Mouse (Mus musculus): ENCODE measurements around the gene Mup19. TPM values are rescaled to one million over a fixed set of nuclear protein-coding genes. Genes with fewer than 3 reads are reported as not detected.
A peak's percentile ranks its signal among the peaks of the same experiment; 100 is the strongest.
"Not testable (repeated sequence)": the region's sequence is repeated elsewhere in the genome, so short reads cannot be mapped to it uniquely, and the experiment has no call there.

The Mup19 gene
- polyA plus RNA-seq (2015; fragmentation: Nextera tagmentation; extraction: Ambion mirVana): not detected in 2 replicates

- 86% methylated on average over 1 of the region's 5 CpGs for WGBS
- H3K36me3 ChIP-seq (replicated peaks); ATAC-seq (replicated peaks); H3K4me2 ChIP-seq; H3K27me3 ChIP-seq (replicated peaks); H3K4me3 ChIP-seq; H3K9me3 ChIP-seq; H3K4me1 ChIP-seq; H3K9ac ChIP-seq; H3K27ac ChIP-seq: not testable (repeated sequence)
Measured at GRCm38 (mm10) chr4:61782169-61782568, at the start of gene Mup19. TSS of gene Mup19 (minus strand) at chr4:61782269.

GRCm38 (mm10) chr4:61829211-61829610 lies 47.1 kb upstream of the Mup19 start:
- Histone ChIP-seq H3K4me3 (no peak overlapping the region), H3K36me3 (replicated peaks) (no peaks in the 10 kb centered on the region), H3K4me2 (no peak overlapping the region), H3K9me3 (no peaks in the 10 kb centered on the region), H3K27me3 (replicated peaks) (no peaks in the 10 kb centered on the region), H3K27ac (no peak overlapping the region), H3K4me1 (no peaks in the 10 kb centered on the region), H3K9ac (no peak overlapping the region)
- WGBS: 80% methylated on average over 4 of the region's 4 CpGs
- no peak for ATAC-seq (replicated peaks)

- Histone ChIP-seq H3K4me2 (no peak overlapping the region), H3K9me3 (0 out of 2 replicates have a peak, but pooled peaks cover 4% of the 10 kb centered on the region), H3K4me1 (no peaks in the 10 kb centered on the region), H3K4me3 (no peak overlapping the region), H3K27ac (no peak overlapping the region), H3K27me3 (replicated peaks) (no peaks in the 10 kb centered on the region), H3K9ac (no peak overlapping the region), H3K36me3 (replicated peaks) (no peaks in the 10 kb centered on the region)
- no peak for ATAC-seq (replicated peaks)
- WGBS: 90% methylated on average over 15 of the region's 15 CpGs
Measured at GRCm38 (mm10) chr4:61823185-61823584, 41.1 kb upstream of the Mup19 start.

GRCm38 (mm10) chr4:61822541-61822940 lies 40.5 kb upstream of the Mup19 start:
- not testable (repeated sequence) for H3K9me3 ChIP-seq; H3K27ac ChIP-seq; H3K36me3 ChIP-seq (replicated peaks); H3K4me1 ChIP-seq; ATAC-seq (replicated peaks); H3K9ac ChIP-seq; H3K4me2 ChIP-seq; H3K4me3 ChIP-seq; H3K27me3 ChIP-seq (replicated peaks)
- 93% methylated on average over 9 of the region's 9 CpGs for WGBS

GRCm38 (mm10) chr4:61815602-61816001 lies 33.5 kb upstream of the Mup19 start:
- ATAC-seq (replicated peaks): no peak
- no peak overlapping the region for H3K27ac ChIP-seq
- H3K4me1 ChIP-seq: no peaks in the 10 kb centered on the region
- H3K36me3 ChIP-seq (replicated peaks): no peaks in the 10 kb centered on the region
- H3K9ac ChIP-seq: no peak overlapping the region
- no peaks in the 10 kb centered on the region for H3K27me3 ChIP-seq (replicated peaks)
- no peaks in the 10 kb centered on the region for H3K9me3 ChIP-seq
- 88% methylated on average over 2 of the region's 2 CpGs for WGBS
- no peak overlapping the region for H3K4me2 ChIP-seq
- H3K4me3 ChIP-seq: no peak overlapping the region

GRCm38 (mm10) chr4:61813435-61813834 lies 31.4 kb upstream of the Mup19 start:
- no peaks in the 10 kb centered on the region for H3K27me3 ChIP-seq (replicated peaks)
- H3K27ac ChIP-seq: no peak overlapping the region
- no peak overlapping the region for H3K4me3 ChIP-seq
- ATAC-seq (replicated peaks): no peak
- H3K4me2 ChIP-seq: no peak overlapping the region
- H3K4me1 ChIP-seq: no peaks in the 10 kb centered on the region
- no peak overlapping the region for H3K9ac ChIP-seq
- H3K36me3 ChIP-seq (replicated peaks): no peaks in the 10 kb centered on the region
- no peaks in the 10 kb centered on the region for H3K9me3 ChIP-seq

- H3K9me3 ChIP-seq; H3K36me3 ChIP-seq (replicated peaks); H3K4me1 ChIP-seq; H3K27me3 ChIP-seq (replicated peaks); H3K4me2 ChIP-seq; H3K4me3 ChIP-seq; H3K9ac ChIP-seq; H3K27ac ChIP-seq: not testable (repeated sequence)
- 28% methylated on average over 2 of the region's 2 CpGs for WGBS
- 0 out of 2 replicates have a peak, but pooled peaks have one; percentile 60 for ATAC-seq (replicated peaks)
Measured at GRCm38 (mm10) chr4:61811193-61811592, 29.1 kb upstream of the Mup19 start.

- not testable (repeated sequence) for H3K27me3 ChIP-seq (replicated peaks); H3K27ac ChIP-seq; H3K4me1 ChIP-seq; H3K9ac ChIP-seq; ATAC-seq (replicated peaks); H3K36me3 ChIP-seq (replicated peaks); H3K9me3 ChIP-seq; H3K4me2 ChIP-seq; H3K4me3 ChIP-seq
- 87% methylated on average over 3 of the region's 3 CpGs for WGBS
Measured at GRCm38 (mm10) chr4:61808926-61809325, 26.9 kb upstream of the Mup19 start.

- not testable (repeated sequence) for H3K4me3 ChIP-seq; H3K36me3 ChIP-seq (replicated peaks); H3K9ac ChIP-seq; H3K27ac ChIP-seq; ATAC-seq (replicated peaks); H3K4me1 ChIP-seq; H3K27me3 ChIP-seq (replicated peaks); H3K9me3 ChIP-seq; H3K4me2 ChIP-seq
- WGBS: 85% methylated on average over 1 of the region's 1 CpGs
Measured at GRCm38 (mm10) chr4:61789699-61790098, 7.6 kb upstream of the Mup19 start.

GRCm38 (mm10) chr4:61784231-61784630 lies 2.2 kb upstream of the Mup19 start:
- not testable (repeated sequence) for ATAC-seq (replicated peaks); H3K9ac ChIP-seq; H3K36me3 ChIP-seq (replicated peaks); H3K4me1 ChIP-seq; H3K27ac ChIP-seq; H3K9me3 ChIP-seq; H3K4me2 ChIP-seq; H3K27me3 ChIP-seq (replicated peaks); H3K4me3 ChIP-seq
- 87% methylated on average over 1 of the region's 1 CpGs for WGBS

Other genes with a start within 250 kb of the Mup19 start
- not detected in 2 replicates for gene Mup17, start 186.4 kb downstream of the Mup19 start, polyA plus RNA-seq (2015; fragmentation: Nextera tagmentation; extraction: Ambion mirVana)
- gene Mup18, start 108.1 kb downstream of the Mup19 start, polyA plus RNA-seq (2015; fragmentation: Nextera tagmentation; extraction: Ambion mirVana): not detected in 2 replicates
- not detected in 2 replicates for gene Mup5, start 53.0 kb upstream of the Mup19 start, polyA plus RNA-seq (2015; fragmentation: Nextera tagmentation; extraction: Ambion mirVana)

Measured in midbrain, embryonic 15.5 days (tissue).